In the genomic region with DNA sequence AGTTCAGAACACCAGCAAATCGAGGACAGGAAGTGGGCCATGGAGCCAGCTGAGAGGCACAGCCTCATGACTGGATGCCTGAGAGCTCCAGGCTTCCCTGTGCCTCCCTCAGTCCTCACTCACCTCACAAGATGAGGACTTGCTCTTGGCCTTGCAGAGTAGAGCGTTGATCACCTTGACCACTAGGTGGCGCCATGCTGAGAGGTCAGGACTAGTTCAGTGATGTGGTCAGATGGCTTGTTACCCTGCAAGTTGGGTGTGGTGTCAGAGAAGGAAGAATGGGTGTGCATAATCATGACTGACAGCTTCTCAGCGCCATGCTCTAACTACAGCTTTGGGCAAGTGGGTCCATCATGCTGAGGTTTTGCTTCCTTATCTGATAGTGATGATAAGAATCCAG, we compare ENCODE assay signal across 9 mouse cellular contexts. TPM values are rescaled to one million over a fixed set of nuclear protein-coding genes. Genes with fewer than 3 reads are reported as not detected.
DNase-seq lines count a peak whose midpoint lies in the region; ATAC-seq and TF ChIP-seq lines count a peak whose summit lies in the region.
"Had no signal": no experiment of that assay in that cellular context is flagged by ENCODE, and none has a peak within 500 bp of the region (broad histone marks: within the 10 kb centered on the region; RNA-seq: fewer than 3 reads in every experiment).

No protein-coding gene starts in this region.

- H3K4me1 ChIP-seq in heart, adult 2 months (ENCODE audit: control insufficient read depth, insufficient read depth, low read length): no peaks in the 10 kb centered on the region
- peaks cover 15% of the 10 kb centered on the region for H3K4me1 ChIP-seq in limb, embryonic 10.5 days

- TF ChIP-seq EP300 in heart, adult 2 months (IDR thresholded peaks at IDR 0.05; ENCODE audit: insufficient read depth, low read depth, low read length): no peak

- H3K4me3 ChIP-seq in heart, adult 2 months: no peak overlapping the region
- no peak overlapping the region for H3K4me3 ChIP-seq in limb, embryonic 10.5 days
- H3K4me3 ChIP-seq: neural tube, embryonic 13.5 days had no signal

- H3K79me2 ChIP-seq in heart, adult 2 months (replicated peaks; ENCODE audit: control insufficient read depth, insufficient read depth, low read length): no peaks in the 10 kb centered on the region

- DNase-seq in heart, adult 2 months: peak in 1 of 2 experiments; percentile 21
- DNase-seq in heart, adult 8-10 months (ENCODE audit: low spot score): no peak
- peak; percentile 75 for DNase-seq in CD4-positive helper T cell, adult 2 months (ENCODE audit: low read depth, low spot score)
- DNase-seq in limb, embryonic 10.5 days (ENCODE audit: low spot score): peak; percentile 78
- peak; percentile 79 for DNase-seq in retina, postnatal 1 day
- DNase-seq in frontal cortex, postnatal 25 days (ENCODE audit: low spot score in 2 of 2): no peak

- TF ChIP-seq POLR2A in heart, adult 2 months (IDR thresholded peaks at IDR 0.05; ENCODE audit: insufficient read depth, low read depth, low read length): no peak

- 31% methylated on average over 4 of the region's 4 CpGs for WGBS in heart, adult 2 months
- 36% methylated on average over 4 of the region's 4 CpGs for WGBS in limb, embryonic 10.5 days

- peak; percentile 51 for ATAC-seq in activated CD4-positive, CD25-positive, alpha-beta regulatory T cell, adult 4 months
- ATAC-seq in erythroblast, adult 5-6 weeks (replicated peaks; ENCODE audit: low FRiP score, poor library complexity, severe bottlenecking): no peak

- H3K27ac ChIP-seq in heart, adult 2 months: no peak overlapping the region
- no peak overlapping the region for H3K27ac ChIP-seq in limb, embryonic 10.5 days
- H3K27ac ChIP-seq: neural tube, embryonic 13.5 days had no signal

- intact Hi-C loops in heart, adult 2 months (cut with DNase I): no loop called here

- no peaks in the 10 kb centered on the region for H3K27me3 ChIP-seq in heart, adult 2 months (ENCODE audit: control insufficient read depth, insufficient read depth, low read length)
- 0 out of 2 replicates have a peak, but pooled peaks cover 5% of the 10 kb centered on the region for H3K27me3 ChIP-seq in limb, embryonic 10.5 days (ENCODE audit: low read depth, poor library complexity, severe bottlenecking)
- H3K27me3 ChIP-seq: neural tube, embryonic 13.5 days had no signal

- no peaks in the 10 kb centered on the region for H3K9me3 ChIP-seq in limb, embryonic 10.5 days (replicated peaks)
- H3K9me3 ChIP-seq: neural tube, embryonic 13.5 days had no signal

- H3K36me3 ChIP-seq in heart, adult 2 months (ENCODE audit: control insufficient read depth, insufficient read depth, low read length): no peaks in the 10 kb centered on the region
- no peaks in the 10 kb centered on the region for H3K36me3 ChIP-seq in limb, embryonic 10.5 days
- H3K36me3 ChIP-seq: neural tube, embryonic 13.5 days had no signal

- no peak overlapping the region for H3K9ac ChIP-seq in heart, adult 2 months (ENCODE audit: low read depth, low read length)
- H3K9ac ChIP-seq: neural tube, embryonic 13.5 days had no signal

- peak; percentile 63 for TF ChIP-seq CTCF in heart, adult 2 months (IDR thresholded peaks at IDR 0.05)

RNA-seq across cellular contexts. Expression of gene 4921507P07Rik, which starts 5.2 kb away (rescaled TPM):
- under 1 TPM; 0.20 to 0.29 TPM for total RNA-seq in heart, adult 2 months (2021)
- 0.29 and 0.41 TPM in 2 replicates for polyA plus RNA-seq in heart, adult 2 months (2012; rRNA removed)
- under 1 TPM; 0.25 to 0.37 (median 0.27) TPM for total RNA-seq in heart, adult 8-10 months (2022)
- polyA plus RNA-seq in activated CD4-positive, CD25-positive, alpha-beta regulatory T cell, adult 4 months (2017; shearing (Covaris generic)): under 1 TPM in 1 of 2 experiments, not detected in 1; 0.19 TPM
- 0.24 and 0.51 TPM in 2 replicates for polyA plus RNA-seq in limb, embryonic 10.5 days (2016; fragmentation: Nextera tagmentation; extraction: Ambion mirVana)
- 0.63 TPM in 1 of 2 replicates, not detected in the other for total RNA-seq in erythroblast, adult 5-6 weeks (2015; ENCODE audit: low replicate concordance)
- not detected in 2 replicates for total RNA-seq in erythroblast, adult 5-6 weeks (2017; ENCODE audit: low replicate concordance)

RNA-seq across cellular contexts. Expression of gene Cycs, which starts 35.3 kb away (rescaled TPM):
- 100 to 1,000 TPM; 153 to 156 TPM for total RNA-seq in heart, adult 2 months (2021)
- polyA plus RNA-seq in heart, adult 2 months (2012; rRNA removed): 29.6 and 71.5 TPM in 2 replicates
- total RNA-seq in heart, adult 8-10 months (2022): 100 to 1,000 TPM; 167 to 177 (median 171) TPM
- polyA plus RNA-seq in activated CD4-positive, CD25-positive, alpha-beta regulatory T cell, adult 4 months (2017; shearing (Covaris generic)): 10 to 100 TPM; 24.0 to 33.8 TPM
- polyA plus RNA-seq in limb, embryonic 10.5 days (2016; fragmentation: Nextera tagmentation; extraction: Ambion mirVana): 80.1 and 96.7 TPM in 2 replicates
- 13.8 and 26.5 TPM in 2 replicates for total RNA-seq in erythroblast, adult 5-6 weeks (2015; ENCODE audit: low replicate concordance)
- total RNA-seq in erythroblast, adult 5-6 weeks (2017; ENCODE audit: low replicate concordance): 14.5 and 20.2 TPM in 2 replicates

RNA-seq across cellular contexts. Expression of gene Npvf, which starts 52.6 kb away (rescaled TPM):
- total RNA-seq in heart, adult 2 months (2021): not detected
- polyA plus RNA-seq in heart, adult 2 months (2012; rRNA removed): not detected in 2 replicates
- not detected for total RNA-seq in heart, adult 8-10 months (2022)
- not detected for polyA plus RNA-seq in activated CD4-positive, CD25-positive, alpha-beta regulatory T cell, adult 4 months (2017; shearing (Covaris generic))
- not detected in 2 replicates for polyA plus RNA-seq in limb, embryonic 10.5 days (2016; fragmentation: Nextera tagmentation; extraction: Ambion mirVana)
- total RNA-seq in erythroblast, adult 5-6 weeks (2015; ENCODE audit: low replicate concordance): not detected in 2 replicates
- total RNA-seq in erythroblast, adult 5-6 weeks (2017; ENCODE audit: low replicate concordance): not detected in 2 replicates
- polyA plus RNA-seq: neural tube, embryonic 13.5 days had no signal

Comparison
In these comparisons a context has a peak if more than half of its experiments do, and no peak if none do; other contexts are left out.
1. DNase-seq: peak in CD4-positive helper T cell, adult 2 months (single experiment), limb, embryonic 10.5 days (single experiment) and retina, postnatal 1 day (single experiment); none in heart, adult 8-10 months (single experiment) and frontal cortex, postnatal 25 days (0 of 2).
2. RNA of gene Cycs, which starts 35.3 kb away (total RNA-seq): 167 to 177 TPM in heart, adult 8-10 months and 153 to 156 TPM in heart, adult 2 months; 13.8 to 26.5 TPM in erythroblast, adult 5-6 weeks; every median in the first group is over 4 times any median in the second.